8 mouse cellular contexts compared by ENCODE assay signal in the genomic region with DNA sequence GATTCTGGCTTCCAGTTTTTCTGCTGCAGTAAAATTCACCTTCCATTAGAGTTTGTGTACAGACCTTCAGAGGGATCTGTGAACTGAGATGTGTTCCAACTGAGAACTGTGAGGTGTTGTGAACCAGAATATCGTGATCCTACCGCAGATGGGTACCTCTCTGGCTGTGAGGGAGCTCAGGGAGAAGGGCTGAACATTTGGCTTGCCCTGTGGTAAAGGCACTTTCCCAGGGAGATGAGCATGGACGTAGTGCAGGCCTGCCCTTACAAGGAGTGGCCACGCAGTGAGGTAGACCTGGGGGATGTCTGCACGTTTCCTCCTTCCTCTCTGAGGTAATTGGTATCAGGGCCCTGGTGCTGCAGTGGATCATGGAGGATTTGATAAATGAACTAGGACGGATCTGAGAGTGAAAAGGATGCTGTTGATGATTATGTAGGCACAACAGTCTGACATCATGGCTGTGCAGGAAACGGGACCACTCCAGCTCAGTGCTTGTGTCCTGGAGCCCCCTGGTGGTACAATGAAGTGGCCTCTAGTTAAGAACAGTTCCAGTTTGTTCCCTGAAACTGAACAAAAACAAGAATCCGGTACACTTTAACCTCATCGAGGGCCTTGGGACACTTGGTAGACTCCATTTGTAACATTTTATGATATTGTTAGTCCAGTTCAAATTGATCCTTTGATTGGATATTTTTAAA. TPM values are rescaled to one million over a fixed set of nuclear protein-coding genes. Genes with fewer than 3 reads are reported as not detected.
A peak's percentile ranks its signal among the peaks of the same experiment; 100 is the strongest.
DNase-seq lines count a peak whose midpoint lies in the region; ATAC-seq and TF ChIP-seq lines count a peak whose summit lies in the region.

No protein-coding gene starts in this region.

- H3K36me3 ChIP-seq in heart, embryonic 16.5 days (ENCODE audit: control insufficient read depth, insufficient read depth), result no peaks in the 10 kb centered on the region
- no peaks in the 10 kb centered on the region; the same call in 1 of the 2 replicates for H3K36me3 ChIP-seq in forebrain, embryonic 16.5 days (ENCODE audit: control insufficient read depth, insufficient read depth)
- peaks cover 6% of the 10 kb centered on the region; the same call in 1 of the 2 replicates for H3K36me3 ChIP-seq in midbrain, embryonic 15.5 days (replicated peaks)

- no peaks in the 10 kb centered on the region for H3K27me3 ChIP-seq in heart, embryonic 16.5 days (ENCODE audit: control insufficient read depth, insufficient read depth, low read length)
- H3K27me3 ChIP-seq in forebrain, embryonic 16.5 days (replicated peaks; ENCODE audit: control insufficient read depth, insufficient read depth, low read length), result no peaks in the 10 kb centered on the region
- no peaks in the 10 kb centered on the region for H3K27me3 ChIP-seq in midbrain, embryonic 15.5 days (replicated peaks)

- H3K4me1 ChIP-seq in heart, embryonic 16.5 days (ENCODE audit: control insufficient read depth, insufficient read depth, low read length), result peaks cover 8% of the 10 kb centered on the region
- no peaks in the 10 kb centered on the region for H3K4me1 ChIP-seq in bone marrow macrophage, adult 2 months (ENCODE audit: control insufficient read depth, insufficient read depth, low read length)
- no peaks in the 10 kb centered on the region for H3K4me1 ChIP-seq in forebrain, embryonic 16.5 days (replicated peaks; ENCODE audit: control insufficient read depth, insufficient read depth, low read length)
- H3K4me1 ChIP-seq in midbrain, embryonic 15.5 days, result no peaks in the 10 kb centered on the region

- no peak overlapping the region for H3K4me2 ChIP-seq in heart, embryonic 16.5 days (ENCODE audit: low read depth, low read length)
- no peak overlapping the region for H3K4me2 ChIP-seq in forebrain, embryonic 16.5 days (ENCODE audit: low read length)
- no peak overlapping the region for H3K4me2 ChIP-seq in midbrain, embryonic 15.5 days

- ATAC-seq in heart, embryonic 16.5 days (replicated peaks; ENCODE audit: extremely low read depth, insufficient read depth, low FRiP score), result peak; percentile 54; the same call in 1 of the 2 replicates
- peak; percentile 88 for ATAC-seq in forebrain, embryonic 16.5 days
- peak; percentile 72 for ATAC-seq in midbrain, embryonic 15.5 days (replicated peaks)

- no peak for DNase-seq in heart, adult 11 months
- peak; percentile 56 for DNase-seq in CD4-positive helper T cell, adult 2 months (ENCODE audit: low read depth, low spot score)
- peak; percentile 78 to 89 for DNase-seq in left cerebral cortex, postnatal 14 days (ENCODE audit: low spot score in 2 of 2)
- peak; percentile 66 to 83 for DNase-seq in thymus, postnatal 10 days (ENCODE audit: low spot score in 2 of 2)

- peak; percentile 62; the same call in 1 of the 2 replicates for TF ChIP-seq CTCF in bone marrow macrophage, adult 2 months (IDR thresholded peaks at IDR 0.05; ENCODE audit: low read depth, low read length)

- no peaks in the 10 kb centered on the region for H3K9me3 ChIP-seq in heart, embryonic 16.5 days (replicated peaks; ENCODE audit: control insufficient read depth, low read length)
- H3K9me3 ChIP-seq in forebrain, embryonic 16.5 days (ENCODE audit: control insufficient read depth, low read length), result no peaks in the 10 kb centered on the region
- no peaks in the 10 kb centered on the region for H3K9me3 ChIP-seq in midbrain, embryonic 15.5 days

- no peak for TF ChIP-seq POLR2A in bone marrow macrophage, adult 2 months (IDR thresholded peaks at IDR 0.05; ENCODE audit: borderline replicate concordance, low read depth, low read length)

- no peak overlapping the region for H3K27ac ChIP-seq in heart, embryonic 16.5 days (ENCODE audit: low read length)
- H3K27ac ChIP-seq in bone marrow macrophage, adult 2 months (ENCODE audit: insufficient read depth, low read depth, low read length), result no peak overlapping the region
- no peak overlapping the region for H3K27ac ChIP-seq in forebrain, embryonic 16.5 days (ENCODE audit: low read length)
- no peak overlapping the region for H3K27ac ChIP-seq in midbrain, embryonic 15.5 days

- WGBS in heart, embryonic 16.5 days, result 50% methylated on average over 9 of the region's 9 CpGs
- WGBS in forebrain, embryonic 16.5 days, result 59% methylated on average over 9 of the region's 9 CpGs
- WGBS in midbrain, embryonic 15.5 days, result 55% methylated on average over 9 of the region's 9 CpGs

- no peak overlapping the region for H3K4me3 ChIP-seq in heart, embryonic 16.5 days (ENCODE audit: low read length)
- no peak overlapping the region for H3K4me3 ChIP-seq in bone marrow macrophage, adult 2 months (ENCODE audit: insufficient read depth, low read length)
- no peak overlapping the region for H3K4me3 ChIP-seq in forebrain, embryonic 16.5 days (replicated peaks; ENCODE audit: low read length)
- no peak overlapping the region for H3K4me3 ChIP-seq in midbrain, embryonic 15.5 days

- intact Hi-C loops in left cerebral cortex, postnatal 14 days (cut with DNase I), result loop anchor here (2.0 kb wide), 1 partner anchor 32 kb away; no protein-coding TSS in a partner anchor

- H3K9ac ChIP-seq in heart, embryonic 16.5 days (ENCODE audit: low read length), result no peak overlapping the region
- no peak overlapping the region for H3K9ac ChIP-seq in forebrain, embryonic 16.5 days (replicated peaks; ENCODE audit: low read depth, low read length)
- H3K9ac ChIP-seq in midbrain, embryonic 15.5 days, result no peak overlapping the region

RNA-seq across cellular contexts. Expression of gene Ncbp3, which starts 8.3 kb away (rescaled TPM):
- polyA plus RNA-seq in heart, embryonic 16.5 days (2015; fragmentation: Nextera tagmentation; extraction: Ambion mirVana), result 10.1 and 11.5 TPM in 2 replicates
- 6.2 and 6.4 TPM in 2 replicates for polyA plus RNA-seq in bone marrow macrophage, adult 2 months (2012; ENCODE audit: insufficient read depth, insufficient read length, missing spikeins)
- polyA plus RNA-seq in forebrain, embryonic 16.5 days (2015; fragmentation: Nextera tagmentation; extraction: Ambion mirVana), result 9.6 and 11.1 TPM in 2 replicates
- total RNA-seq in left cerebral cortex, postnatal 14 days (2021), result 1 to 10 TPM; 8.0 to 9.7 TPM
- polyA plus RNA-seq in midbrain, embryonic 15.5 days (2015; fragmentation: Nextera tagmentation; extraction: Ambion mirVana), result 10.9 and 12.7 TPM in 2 replicates

RNA-seq across cellular contexts. Expression of gene Camkk1, which starts 20.4 kb away (rescaled TPM):
- polyA plus RNA-seq in heart, embryonic 16.5 days (2015; fragmentation: Nextera tagmentation; extraction: Ambion mirVana), result 3.4 and 3.7 TPM in 2 replicates
- polyA plus RNA-seq in bone marrow macrophage, adult 2 months (2012; ENCODE audit: insufficient read depth, insufficient read length, missing spikeins), result not detected in 2 replicates
- polyA plus RNA-seq in forebrain, embryonic 16.5 days (2015; fragmentation: Nextera tagmentation; extraction: Ambion mirVana), result 22.5 and 27.7 TPM in 2 replicates
- total RNA-seq in left cerebral cortex, postnatal 14 days (2021), result 10 to 100 TPM; 47.2 to 53.4 TPM
- 29.8 and 30.6 TPM in 2 replicates for polyA plus RNA-seq in midbrain, embryonic 15.5 days (2015; fragmentation: Nextera tagmentation; extraction: Ambion mirVana)

RNA-seq across cellular contexts. Expression of gene P2rx1, which starts 40.3 kb away (rescaled TPM):
- 3.0 and 5.6 TPM in 2 replicates for polyA plus RNA-seq in heart, embryonic 16.5 days (2015; fragmentation: Nextera tagmentation; extraction: Ambion mirVana)
- 0.39 TPM in 1 of 2 replicates, not detected in the other for polyA plus RNA-seq in bone marrow macrophage, adult 2 months (2012; ENCODE audit: insufficient read depth, insufficient read length, missing spikeins)
- 0.26 and 0.42 TPM in 2 replicates for polyA plus RNA-seq in forebrain, embryonic 16.5 days (2015; fragmentation: Nextera tagmentation; extraction: Ambion mirVana)
- 1 to 10 TPM; 1.2 to 1.3 TPM for total RNA-seq in left cerebral cortex, postnatal 14 days (2021)
- polyA plus RNA-seq in midbrain, embryonic 15.5 days (2015; fragmentation: Nextera tagmentation; extraction: Ambion mirVana), result 0.33 and 0.45 TPM in 2 replicates

RNA-seq across cellular contexts. Expression of gene Itgae, which starts 51.1 kb away (rescaled TPM):
- polyA plus RNA-seq in heart, embryonic 16.5 days (2015; fragmentation: Nextera tagmentation; extraction: Ambion mirVana), result 1.4 and 2.2 TPM in 2 replicates
- polyA plus RNA-seq in bone marrow macrophage, adult 2 months (2012; ENCODE audit: insufficient read depth, insufficient read length, missing spikeins), result not detected in 2 replicates
- 0.14 and 0.22 TPM in 2 replicates for polyA plus RNA-seq in forebrain, embryonic 16.5 days (2015; fragmentation: Nextera tagmentation; extraction: Ambion mirVana)
- under 1 TPM; 0.53 to 0.55 TPM for total RNA-seq in left cerebral cortex, postnatal 14 days (2021)
- 0.15 and 0.27 TPM in 2 replicates for polyA plus RNA-seq in midbrain, embryonic 15.5 days (2015; fragmentation: Nextera tagmentation; extraction: Ambion mirVana)
